In genomic region chr5:51941255-51941924, GRCm38 (mm10) we compare ENCODE assay signal across 10 mouse cellular contexts.
DNase-seq lines count a peak whose midpoint lies in the region; ATAC-seq lines count a peak whose summit lies in the region.
"Had no signal": no experiment of that assay in that cellular context is flagged by ENCODE, and none has a peak within 500 bp of the region (broad histone marks: within the 10 kb centered on the region; RNA-seq: fewer than 3 reads in every experiment).

No protein-coding gene starts in this region.

- H3K27me3 ChIP-seq in midbrain, embryonic 11.5 days (ENCODE audit: control insufficient read depth, insufficient read depth, low read length) = no peaks in the 10 kb centered on the region
- no peaks in the 10 kb centered on the region for H3K27me3 ChIP-seq in midbrain, embryonic 14.5 days (ENCODE audit: control insufficient read depth, insufficient read depth, low read length)
- H3K27me3 ChIP-seq in embryonic facial prominence, embryonic 11.5 days (ENCODE audit: control insufficient read depth, insufficient read depth, low read length) = no peaks in the 10 kb centered on the region
- no peaks in the 10 kb centered on the region for H3K27me3 ChIP-seq in liver, embryonic 15.5 days
- H3K27me3 ChIP-seq: hindbrain, embryonic 15.5 days had no signal

- no peak for ATAC-seq in midbrain, embryonic 11.5 days (ENCODE audit: low FRiP score)
- no peak for ATAC-seq in midbrain, embryonic 14.5 days (ENCODE audit: low FRiP score, low TSS enrichment)
- no peak for ATAC-seq in embryonic facial prominence, embryonic 11.5 days (replicated peaks; ENCODE audit: insufficient number of reproducible peaks, low FRiP score, low TSS enrichment, low read depth)
- peak; percentile 72 for ATAC-seq in liver, embryonic 15.5 days (ENCODE audit: insufficient read depth)

- no peak overlapping the region for H3K4me3 ChIP-seq in midbrain, embryonic 11.5 days (ENCODE audit: low read depth, low read length)
- H3K4me3 ChIP-seq in midbrain, embryonic 14.5 days (replicated peaks; ENCODE audit: low read depth, low read length) = no peak overlapping the region
- H3K4me3 ChIP-seq in embryonic facial prominence, embryonic 11.5 days (ENCODE audit: low read depth, low read length) = no peak overlapping the region
- H3K4me3 ChIP-seq in liver, embryonic 15.5 days (replicated peaks) = no peak overlapping the region
- H3K4me3 ChIP-seq: hindbrain, embryonic 15.5 days had no signal

- intact Hi-C loops in left cerebral cortex, postnatal 4 days (cut with DNase I) = no loop called here

- WGBS in midbrain, embryonic 11.5 days = 66% methylated on average over 8 of the region's 8 CpGs
- WGBS in midbrain, embryonic 14.5 days = 72% methylated on average over 8 of the region's 8 CpGs
- 47% methylated on average over 8 of the region's 8 CpGs for WGBS in embryonic facial prominence, embryonic 11.5 days
- WGBS in liver, embryonic 15.5 days (ENCODE audit: insufficient replicate concordance) = 16% methylated on average over 8 of the region's 8 CpGs

- H3K4me1 ChIP-seq in midbrain, embryonic 11.5 days (ENCODE audit: control insufficient read depth, insufficient read depth, low read length) = no peaks in the 10 kb centered on the region
- no peaks in the 10 kb centered on the region for H3K4me1 ChIP-seq in midbrain, embryonic 14.5 days (ENCODE audit: control insufficient read depth, insufficient read depth, low read length)
- H3K4me1 ChIP-seq in embryonic facial prominence, embryonic 11.5 days (ENCODE audit: control insufficient read depth, insufficient read depth, low read length) = no peaks in the 10 kb centered on the region
- peaks cover 11% of the 10 kb centered on the region; the same call in 1 of the 2 replicates for H3K4me1 ChIP-seq in liver, embryonic 15.5 days (replicated peaks)
- H3K4me1 ChIP-seq: hindbrain, embryonic 15.5 days had no signal

- H3K36me3 ChIP-seq in midbrain, embryonic 11.5 days (ENCODE audit: control insufficient read depth, insufficient read depth, low read length) = no peaks in the 10 kb centered on the region
- no peaks in the 10 kb centered on the region for H3K36me3 ChIP-seq in midbrain, embryonic 14.5 days (ENCODE audit: control insufficient read depth, insufficient read depth, low read length)
- no peaks in the 10 kb centered on the region for H3K36me3 ChIP-seq in embryonic facial prominence, embryonic 11.5 days (replicated peaks; ENCODE audit: control insufficient read depth, insufficient read depth, low read depth, low read length)
- no peaks in the 10 kb centered on the region for H3K36me3 ChIP-seq in liver, embryonic 15.5 days (replicated peaks)
- H3K36me3 ChIP-seq: G1E; hindbrain, embryonic 15.5 days had no signal

- no peaks in the 10 kb centered on the region for H3K9me3 ChIP-seq in midbrain, embryonic 11.5 days (ENCODE audit: control insufficient read depth, low read length)
- H3K9me3 ChIP-seq in midbrain, embryonic 14.5 days (ENCODE audit: control insufficient read depth, low read length) = no peaks in the 10 kb centered on the region
- no peaks in the 10 kb centered on the region for H3K9me3 ChIP-seq in embryonic facial prominence, embryonic 11.5 days (replicated peaks; ENCODE audit: control insufficient read depth, low read length)
- no peaks in the 10 kb centered on the region for H3K9me3 ChIP-seq in liver, embryonic 15.5 days (replicated peaks)
- H3K9me3 ChIP-seq: hindbrain, embryonic 15.5 days had no signal

- no peak overlapping the region for H3K9ac ChIP-seq in midbrain, embryonic 11.5 days (ENCODE audit: low read length)
- no peak overlapping the region for H3K9ac ChIP-seq in midbrain, embryonic 14.5 days (replicated peaks; ENCODE audit: low read length)
- H3K9ac ChIP-seq in embryonic facial prominence, embryonic 11.5 days (replicated peaks; ENCODE audit: low read length) = no peak overlapping the region
- no peak overlapping the region for H3K9ac ChIP-seq in liver, embryonic 15.5 days
- H3K9ac ChIP-seq: hindbrain, embryonic 15.5 days had no signal

- no peak overlapping the region for H3K27ac ChIP-seq in midbrain, embryonic 11.5 days (ENCODE audit: low read depth, low read length)
- no peak overlapping the region for H3K27ac ChIP-seq in midbrain, embryonic 14.5 days (replicated peaks; ENCODE audit: low read depth, low read length)
- no peak overlapping the region for H3K27ac ChIP-seq in embryonic facial prominence, embryonic 11.5 days (replicated peaks; ENCODE audit: low read depth, low read length)
- H3K27ac ChIP-seq in liver, embryonic 15.5 days (replicated peaks) = peak overlapping the region; percentile 24; the same call in 1 of the 2 replicates
- H3K27ac ChIP-seq: hindbrain, embryonic 15.5 days had no signal

- H3K4me2 ChIP-seq in midbrain, embryonic 11.5 days = no peak overlapping the region
- no peak overlapping the region for H3K4me2 ChIP-seq in midbrain, embryonic 14.5 days (ENCODE audit: low read length)
- no peak overlapping the region for H3K4me2 ChIP-seq in embryonic facial prominence, embryonic 11.5 days (ENCODE audit: low read depth, low read length)
- H3K4me2 ChIP-seq in liver, embryonic 15.5 days = peak overlapping the region; percentile 25
- H3K4me2 ChIP-seq: hindbrain, embryonic 15.5 days had no signal

- peak; percentile 80 for DNase-seq in midbrain, embryonic 11.5 days (ENCODE audit: low spot score, missing footprints)
- DNase-seq in midbrain, embryonic 14.5 days = no peak
- peak; percentile 20 for DNase-seq in embryonic facial prominence, embryonic 11.5 days (ENCODE audit: low spot score)
- DNase-seq in yolk sac, embryonic 10.5 days (ENCODE audit: low spot score) = peak; percentile 18
- DNase-seq in left cerebral cortex, postnatal 4 days = no peak
- no peak for DNase-seq in cerebellum, postnatal 25 days
- DNase-seq: thymus, adult 2 months had no signal

Comparison
In these comparisons a context has a peak if more than half of its experiments do, and no peak if none do; other contexts are left out.
1. DNase-seq: peak in midbrain, embryonic 11.5 days (single experiment), embryonic facial prominence, embryonic 11.5 days (single experiment) and yolk sac, embryonic 10.5 days (single experiment); none in midbrain, embryonic 14.5 days (single experiment), left cerebral cortex, postnatal 4 days (single experiment) and cerebellum, postnatal 25 days (0 of 2).